Mouse (Mus musculus): Measurements from ENCODE around the gene Rab8a. TPM values are rescaled to one million over a fixed set of nuclear protein-coding genes. Genes with fewer than 3 reads are reported as not detected.

The Rab8a gene
- polyA plus RNA-seq, 1 experiment from 2014 or later, result 104 TPM

DNA sequence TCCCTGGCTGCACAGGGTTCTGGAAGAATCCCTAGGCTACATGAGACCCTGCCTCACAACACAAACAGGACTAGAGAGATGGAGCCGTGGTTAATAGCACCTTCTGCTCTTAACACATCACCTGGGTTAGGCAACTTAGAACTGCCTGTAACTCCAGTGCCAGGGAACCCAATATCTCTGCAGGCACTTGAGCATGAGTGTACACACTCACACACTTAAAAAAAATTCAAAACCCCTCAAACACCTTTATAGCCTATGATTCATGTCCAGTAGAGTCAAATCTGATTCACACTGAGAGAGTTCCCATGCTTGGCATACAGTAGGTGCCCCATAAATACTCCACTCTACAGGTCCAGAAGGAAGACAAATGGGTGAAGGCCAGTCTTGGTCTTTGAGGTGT, 28.6 kb upstream of the Rab8a start:
- Histone ChIP-seq H3K27me3 (replicated peaks; ENCODE audit: control insufficient read depth, insufficient read depth, low read length) (no peaks in the 10 kb centered on the region), H3K27ac (ENCODE audit: low read depth) (no peak overlapping the region), H3K4me2 (ENCODE audit: low read length) (no peak overlapping the region), H3K4me3 (ENCODE audit: low read depth, low read length) (no peak overlapping the region), H3K9ac (ENCODE audit: low read length) (no peak overlapping the region), H3K9me3 (ENCODE audit: control insufficient read depth, low read length) (no peaks in the 10 kb centered on the region), H3K36me3 (ENCODE audit: control insufficient read depth, insufficient read depth, low read length) (no peaks in the 10 kb centered on the region), H3K4me1 (replicated peaks; ENCODE audit: control insufficient read depth, insufficient read depth, low read length) (peaks cover 11% of the 10 kb centered on the region)
- WGBS, result 69% methylated on average over 1 of the region's 1 CpGs
- DNase-seq (ENCODE audit: low spot score) (no peak), ATAC-seq (replicated peaks; ENCODE audit: low FRiP score, low TSS enrichment, low read depth) (no peak)

DNA sequence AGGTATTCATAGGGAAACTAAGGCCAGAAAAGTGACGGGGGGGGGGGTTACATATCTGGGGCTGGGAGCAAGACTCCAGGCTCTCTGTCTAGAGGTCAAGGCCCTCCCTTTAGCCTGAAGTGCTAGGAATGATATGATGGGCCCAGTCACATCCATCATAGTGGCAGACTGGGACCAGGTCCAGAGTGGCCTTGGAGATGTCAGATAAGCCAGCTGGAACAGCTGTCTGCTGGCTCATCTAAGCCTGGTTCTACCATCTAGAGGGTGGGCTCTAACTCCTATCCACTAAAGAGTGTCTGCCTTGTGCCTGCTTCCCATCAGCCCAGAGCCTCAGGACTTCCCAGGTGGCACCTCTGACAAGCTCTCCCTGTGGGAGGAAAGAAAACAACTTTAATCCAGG, 28.1 kb upstream of the Rab8a start:
- no peaks in the 10 kb centered on the region for H3K9me3 ChIP-seq (ENCODE audit: control insufficient read depth, low read length)
- H3K9ac ChIP-seq (ENCODE audit: low read length), result no peak overlapping the region
- H3K4me3 ChIP-seq (ENCODE audit: low read depth, low read length), result no peak overlapping the region
- no peak overlapping the region for H3K4me2 ChIP-seq (ENCODE audit: low read length)
- WGBS, result 58% methylated on average over 1 of the region's 1 CpGs
- no peaks in the 10 kb centered on the region for H3K27me3 ChIP-seq (replicated peaks; ENCODE audit: control insufficient read depth, insufficient read depth, low read length)
- H3K4me1 ChIP-seq (replicated peaks; ENCODE audit: control insufficient read depth, insufficient read depth, low read length), result peaks cover 14% of the 10 kb centered on the region
- ATAC-seq (replicated peaks; ENCODE audit: low FRiP score, low TSS enrichment, low read depth), result no peak
- peaks cover 2% of the 10 kb centered on the region; the same call in 1 of the 2 replicates for H3K36me3 ChIP-seq (ENCODE audit: control insufficient read depth, insufficient read depth, low read length)
- no peak overlapping the region for H3K27ac ChIP-seq (ENCODE audit: low read depth)
- DNase-seq (ENCODE audit: low spot score), result no peak

DNA sequence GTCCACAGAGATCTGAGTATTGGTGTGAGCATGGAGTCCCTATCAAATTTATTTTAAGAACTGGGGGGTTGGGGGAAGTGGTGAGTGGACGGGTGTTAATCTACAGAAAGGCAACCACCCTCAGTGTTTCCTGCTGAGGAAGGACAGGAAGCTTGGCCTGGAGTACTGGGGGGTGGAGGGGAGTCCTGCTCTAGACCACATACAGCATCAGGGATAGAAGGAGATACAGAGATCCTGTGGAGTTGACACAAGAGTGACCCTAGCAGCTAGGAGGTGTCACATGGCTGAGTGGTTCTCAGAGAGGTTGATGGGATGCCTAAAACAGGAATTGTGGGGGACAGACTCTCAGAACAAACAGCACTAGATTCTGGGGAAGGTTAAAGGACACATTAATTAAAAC, 27.5 kb upstream of the Rab8a start:
- Histone ChIP-seq H3K9ac (ENCODE audit: low read length) (no peak overlapping the region), H3K27ac (ENCODE audit: low read depth) (no peak overlapping the region), H3K4me3 (ENCODE audit: low read depth, low read length) (no peak overlapping the region), H3K27me3 (replicated peaks; ENCODE audit: control insufficient read depth, insufficient read depth, low read length) (no peaks in the 10 kb centered on the region), H3K4me2 (ENCODE audit: low read length) (no peak overlapping the region), H3K36me3 (ENCODE audit: control insufficient read depth, insufficient read depth, low read length) (peaks cover 8% of the 10 kb centered on the region), H3K9me3 (ENCODE audit: control insufficient read depth, low read length) (no peaks in the 10 kb centered on the region), H3K4me1 (replicated peaks; ENCODE audit: control insufficient read depth, insufficient read depth, low read length) (peaks cover 17% of the 10 kb centered on the region)
- no peak for DNase-seq (ENCODE audit: low spot score)
- ATAC-seq (replicated peaks; ENCODE audit: low FRiP score, low TSS enrichment, low read depth), result no peak
- WGBS, result 41% methylated on average over 1 of the region's 1 CpGs

DNA sequence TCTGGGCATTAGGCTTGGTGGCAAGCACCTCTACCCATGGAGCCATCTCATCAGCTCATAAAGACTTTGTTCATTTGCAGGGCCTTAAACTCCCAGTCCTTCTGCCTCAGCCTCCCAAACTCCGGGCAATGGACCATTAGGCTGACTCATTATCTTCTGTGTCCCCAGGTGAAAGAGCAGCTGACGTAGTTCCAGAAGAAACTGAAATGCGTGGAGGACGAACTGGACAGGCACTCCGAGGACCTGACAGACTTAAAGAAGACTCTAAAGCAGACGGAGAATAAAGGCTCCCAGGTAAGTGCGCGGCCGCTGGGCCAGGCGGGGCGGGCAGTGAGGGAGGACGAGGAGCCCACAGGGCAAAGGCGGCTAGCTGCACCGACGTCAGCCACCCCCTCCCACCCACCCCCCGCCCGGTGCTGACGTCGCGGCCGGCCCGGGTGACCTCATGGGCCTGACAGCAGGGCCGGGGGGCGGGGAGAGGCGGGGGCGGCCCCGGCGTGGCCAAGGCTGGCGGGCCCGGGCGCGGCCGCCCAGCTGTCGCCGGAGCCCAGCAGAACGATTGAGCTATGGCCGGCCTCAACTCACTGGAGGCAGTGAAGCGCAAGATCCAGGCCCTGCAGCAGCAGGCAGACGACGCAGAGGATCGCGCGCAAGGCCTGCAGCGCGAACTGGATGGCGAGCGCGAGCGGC, 26.1 kb upstream of the Rab8a start, which contains the start of gene Tpm4:
Gene Tpm4 (plus strand): TSS at position 220 of the 690 bp plus-strand sequence.
- DNase-seq (ENCODE audit: low spot score), result peak; percentile 87
- H3K27me3 ChIP-seq (replicated peaks; ENCODE audit: control insufficient read depth, insufficient read depth, low read length), result no peaks in the 10 kb centered on the region
- under 1% methylated on average over 41 of the region's 49 CpGs for WGBS

DNA sequence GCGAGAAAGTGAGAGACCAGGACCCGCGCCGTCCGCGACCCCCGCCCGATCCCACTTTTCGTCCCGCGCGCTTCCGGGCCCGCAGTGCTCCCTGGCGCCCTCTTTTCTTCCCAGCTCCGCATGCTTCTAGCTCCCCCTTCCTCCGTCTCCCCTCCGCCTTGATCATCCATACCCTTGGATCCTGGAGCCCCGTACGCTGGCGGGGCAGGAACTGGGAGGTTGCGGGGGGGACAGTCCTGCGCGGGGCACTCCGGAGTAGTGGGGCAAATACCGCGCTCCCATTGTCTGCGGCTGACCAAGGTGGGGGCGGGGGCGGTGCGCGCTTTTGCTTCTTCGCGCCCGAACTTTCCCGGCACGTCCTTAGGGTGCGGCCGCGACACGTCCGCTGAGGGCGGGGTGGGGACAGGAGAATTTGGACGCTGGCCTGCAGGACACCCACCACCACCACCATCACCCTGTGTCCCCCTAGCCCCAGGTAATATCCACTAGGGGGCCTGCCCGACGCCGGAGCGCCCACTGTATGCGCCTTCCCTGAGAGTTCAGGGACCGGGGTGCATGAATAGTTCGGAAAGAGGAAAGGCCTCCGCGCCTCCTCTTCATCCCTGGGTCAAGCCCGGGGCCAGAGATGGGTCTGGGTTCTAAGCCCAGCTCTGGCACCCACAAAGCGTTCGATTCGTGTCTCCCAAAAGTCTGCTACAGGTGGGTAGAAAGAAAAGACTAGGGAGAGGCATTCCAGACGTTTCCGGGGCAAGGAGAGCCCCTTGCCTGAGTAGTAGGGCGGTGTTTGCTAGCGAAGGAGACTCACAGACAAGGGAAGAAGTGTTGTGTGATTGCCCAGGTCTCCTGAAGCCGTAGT, 25.3 kb upstream of the Rab8a start:
- H3K4me3 ChIP-seq (ENCODE audit: low read depth, low read length), result peak overlapping the region; percentile 75
- H3K9ac ChIP-seq (ENCODE audit: low read length), result peak overlapping the region; percentile 99
- H3K4me1 ChIP-seq (replicated peaks; ENCODE audit: control insufficient read depth, insufficient read depth, low read length), result peaks cover 17% of the 10 kb centered on the region
- H3K4me2 ChIP-seq (ENCODE audit: low read length), result peak overlapping the region; percentile 60
- H3K27ac ChIP-seq (ENCODE audit: low read depth), result peak overlapping the region; percentile 100
- peak; percentile 89 for DNase-seq (ENCODE audit: low spot score)
- peak; percentile 56 for ATAC-seq (replicated peaks; ENCODE audit: low FRiP score, low TSS enrichment, low read depth)
- WGBS, result under 1% methylated on average over 54 of the region's 62 CpGs
- peaks cover 30% of the 10 kb centered on the region for H3K36me3 ChIP-seq (ENCODE audit: control insufficient read depth, insufficient read depth, low read length)
- no peaks in the 10 kb centered on the region for H3K27me3 ChIP-seq (replicated peaks; ENCODE audit: control insufficient read depth, insufficient read depth, low read length)
- no peaks in the 10 kb centered on the region for H3K9me3 ChIP-seq (ENCODE audit: control insufficient read depth, low read length)

More for the DNA sequence above, 26.1 kb upstream of the Rab8a start, which contains the start of gene Tpm4:
- Histone ChIP-seq H3K4me2 (ENCODE audit: low read length) (peak within 1 kb of the TSS; percentile 60), H3K27ac (ENCODE audit: low read depth) (peak within 1 kb of the TSS; percentile 100), H3K9me3 (ENCODE audit: control insufficient read depth, low read length) (no peaks in the 10 kb centered on the region), H3K36me3 (ENCODE audit: control insufficient read depth, insufficient read depth, low read length) (peaks cover 22% of the 10 kb centered on the region), H3K9ac (ENCODE audit: low read length) (peak within 1 kb of the TSS; percentile 99), H3K4me3 (ENCODE audit: low read depth, low read length) (peak within 1 kb of the TSS; percentile 75), H3K4me1 (replicated peaks; ENCODE audit: control insufficient read depth, insufficient read depth, low read length) (peaks cover 17% of the 10 kb centered on the region)
- ATAC-seq (replicated peaks; ENCODE audit: low FRiP score, low TSS enrichment, low read depth), result peak; percentile 88

DNA sequence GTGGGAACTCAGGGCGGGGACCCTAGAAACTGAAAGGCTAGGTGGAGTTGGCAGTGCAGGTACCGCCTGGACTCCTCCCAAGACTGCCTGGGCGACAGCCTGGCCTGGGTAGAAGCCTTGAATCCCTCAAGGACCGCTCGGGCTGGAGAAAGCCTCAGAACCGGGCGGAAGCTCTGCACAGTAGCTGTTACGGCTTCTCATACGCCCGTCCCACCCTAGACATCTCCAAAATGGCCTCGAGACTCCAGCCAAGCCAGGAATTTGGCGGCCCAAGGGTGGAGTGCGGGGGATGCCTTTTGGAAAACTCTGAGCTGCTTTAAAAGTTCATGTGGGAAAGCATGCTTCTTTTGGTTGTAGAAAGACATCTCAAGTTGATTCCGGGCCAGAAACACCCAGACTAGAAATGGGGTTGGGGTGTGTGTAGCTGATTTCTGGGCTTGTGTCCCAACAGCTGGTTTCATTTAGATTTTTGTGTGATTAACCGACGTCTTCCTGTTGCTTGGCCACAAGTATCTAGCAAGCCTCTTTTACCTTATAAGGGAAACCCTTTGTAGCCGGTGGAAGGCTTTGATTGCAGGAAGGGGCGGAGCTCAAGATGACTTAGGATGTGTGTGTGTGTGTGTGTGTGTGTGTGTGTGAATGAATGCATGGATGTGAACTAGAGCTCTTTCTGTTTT, 24.6 kb upstream of the Rab8a start:
- Histone ChIP-seq H3K4me1 (replicated peaks; ENCODE audit: control insufficient read depth, insufficient read depth, low read length) (peaks cover 17% of the 10 kb centered on the region), H3K36me3 (ENCODE audit: control insufficient read depth, insufficient read depth, low read length) (peaks cover 38% of the 10 kb centered on the region), H3K9ac (ENCODE audit: low read length) (peak overlapping the region; percentile 99), H3K4me2 (ENCODE audit: low read length) (peak overlapping the region; percentile 60), H3K27me3 (replicated peaks; ENCODE audit: control insufficient read depth, insufficient read depth, low read length) (no peaks in the 10 kb centered on the region), H3K27ac (ENCODE audit: low read depth) (peak overlapping the region; percentile 100), H3K9me3 (ENCODE audit: control insufficient read depth, low read length) (no peaks in the 10 kb centered on the region), H3K4me3 (ENCODE audit: low read depth, low read length) (peak overlapping the region; percentile 75)
- ATAC-seq (replicated peaks; ENCODE audit: low FRiP score, low TSS enrichment, low read depth) (peak; percentile 57), DNase-seq (ENCODE audit: low spot score) (peak; percentile 85)
- under 1% methylated on average over 18 of the region's 18 CpGs for WGBS

DNA sequence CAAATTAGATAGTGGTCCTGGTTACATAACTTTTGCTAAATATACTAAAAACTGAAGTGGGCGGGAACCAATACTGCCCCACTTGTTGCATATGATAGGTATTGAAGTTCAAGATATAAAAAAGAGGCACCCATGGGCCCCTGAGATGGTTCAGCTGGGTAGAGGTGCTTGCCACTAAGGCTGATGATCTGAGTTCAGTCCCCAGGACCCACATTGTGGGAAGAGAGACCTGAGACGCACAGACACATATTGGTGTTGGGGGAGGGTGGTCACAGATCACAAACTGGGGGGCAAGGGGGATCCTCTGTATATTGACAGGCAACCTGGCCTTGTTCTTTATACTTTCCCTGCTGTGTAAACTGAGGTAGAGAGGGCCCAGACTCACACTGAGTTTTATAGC, 23.6 kb upstream of the Rab8a start:
- H3K4me1 ChIP-seq (replicated peaks; ENCODE audit: control insufficient read depth, insufficient read depth, low read length), result peaks cover 17% of the 10 kb centered on the region
- no peaks in the 10 kb centered on the region for H3K9me3 ChIP-seq (ENCODE audit: control insufficient read depth, low read length)
- WGBS, result 89% methylated on average over 2 of the region's 2 CpGs
- DNase-seq (ENCODE audit: low spot score), result no peak
- no peak for ATAC-seq (replicated peaks; ENCODE audit: low FRiP score, low TSS enrichment, low read depth)
- no peak overlapping the region for H3K9ac ChIP-seq (ENCODE audit: low read length)
- no peak overlapping the region for H3K27ac ChIP-seq (ENCODE audit: low read depth)
- peak overlapping the region; percentile 60 for H3K4me2 ChIP-seq (ENCODE audit: low read length)
- no peaks in the 10 kb centered on the region for H3K27me3 ChIP-seq (replicated peaks; ENCODE audit: control insufficient read depth, insufficient read depth, low read length)
- peaks cover 47% of the 10 kb centered on the region for H3K36me3 ChIP-seq (ENCODE audit: control insufficient read depth, insufficient read depth, low read length)
- peak overlapping the region; percentile 75 for H3K4me3 ChIP-seq (ENCODE audit: low read depth, low read length)

DNA sequence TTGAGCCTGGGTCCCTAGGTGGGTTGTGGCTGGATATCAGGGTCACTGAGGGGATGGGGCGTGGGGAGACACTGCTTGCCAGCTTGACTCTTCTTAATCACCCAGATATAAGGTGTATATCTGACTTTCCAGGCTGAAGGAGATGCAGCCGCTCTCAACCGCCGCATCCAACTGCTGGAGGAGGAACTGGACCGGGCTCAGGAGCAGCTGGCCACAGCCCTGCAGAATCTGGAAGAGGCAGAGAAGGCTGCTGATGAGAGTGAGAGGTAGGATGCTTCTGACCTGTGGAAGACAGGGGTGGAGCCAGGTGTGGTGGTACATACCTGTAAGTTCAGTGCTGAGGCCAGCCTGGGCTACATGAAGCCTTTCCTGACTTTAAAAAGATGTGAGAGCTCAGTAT, 22.5 kb upstream of the Rab8a start:
- H3K27me3 ChIP-seq (replicated peaks; ENCODE audit: control insufficient read depth, insufficient read depth, low read length), result no peaks in the 10 kb centered on the region
- DNase-seq (ENCODE audit: low spot score) (no peak), ATAC-seq (replicated peaks; ENCODE audit: low FRiP score, low TSS enrichment, low read depth) (no peak)
- H3K4me1 ChIP-seq (replicated peaks; ENCODE audit: control insufficient read depth, insufficient read depth, low read length), result peaks cover 14% of the 10 kb centered on the region
- no peaks in the 10 kb centered on the region for H3K9me3 ChIP-seq (ENCODE audit: control insufficient read depth, low read length)
- no peak overlapping the region for H3K4me2 ChIP-seq (ENCODE audit: low read length)
- 95% methylated on average over 5 of the region's 5 CpGs for WGBS
- H3K27ac ChIP-seq (ENCODE audit: low read depth), result no peak overlapping the region
- no peak overlapping the region for H3K4me3 ChIP-seq (ENCODE audit: low read depth, low read length)
- H3K36me3 ChIP-seq (ENCODE audit: control insufficient read depth, insufficient read depth, low read length), result peaks cover 58% of the 10 kb centered on the region
- no peak overlapping the region for H3K9ac ChIP-seq (ENCODE audit: low read length)
